Mouse (Mus musculus) lung, adult 10 weeks (tissue): ENCODE data around the gene Gm13272. TPM values are rescaled to one million over a fixed set of nuclear protein-coding genes. Genes with fewer than 3 reads are reported as not detected.

ENCODE experiments used
- polyA plus RNA-seq: library from polyadenylated mRNA; stranded (reverse); fragments of 350-450 nt; fragmentation: Illumina TruSeq; extraction: RNeasy Lipid Tissue Mini Kit (QIAGEN cat#74804); gene quantifications from one replicate; pipeline ENCODE4 v1.2.3, GENCODE M21; 2014; ENCODE audit warnings: low read depth, low replicate concordance; ENCODE audit not compliant: insufficient read depth

Gene Gm13272
- not detected for polyA plus RNA-seq

GRCm38 (mm10) chr4:88779550-88779949 lies at the start of gene Gm13272:
Gene Gm13272 (plus strand): TSS chr4:88779850.

GRCm38 (mm10) chr4:88754818-88755340 lies 24.8 kb upstream of the Gm13272 start, which contains the start of gene Gm13271:
Gene Gm13271 (plus strand): TSS chr4:88754868.

GRCm38 (mm10) chr4:88759610-88760268 lies 19.9 kb upstream of the Gm13272 start, which contains the start of gene Gm13283:
Gene Gm13283 (plus strand): TSS chr4:88760119.

GRCm38 (mm10) chr4:88773534-88773933 lies 6.1 kb upstream of the Gm13272 start, which contains the start of gene Gm13290:
Gene Gm13290 (plus strand): TSS chr4:88773834.

GRCm38 (mm10) chr4:88776622-88777021 lies 3.0 kb upstream of the Gm13272 start, which contains the start of gene Gm13289:
Gene Gm13289 (plus strand): TSS chr4:88776922.

GRCm38 (mm10) chr4:88781831-88782230 lies 2.2 kb downstream of the Gm13272 start, which contains the start of gene Ifnz:
Gene Ifnz (plus strand): TSS chr4:88782131.

GRCm38 (mm10) chr4:88785409-88785808 lies 5.8 kb downstream of the Gm13272 start, which contains the start of gene Gm13276:
Gene Gm13276 (plus strand): TSS chr4:88785709.

GRCm38 (mm10) chr4:88788402-88788801 lies 8.8 kb downstream of the Gm13272 start, which contains the start of gene Gm13277:
Gene Gm13277 (plus strand): TSS chr4:88788632.

GRCm38 (mm10) chr4:88791250-88791649 lies 11.6 kb downstream of the Gm13272 start, which contains the start of gene Gm13278:
Gene Gm13278 (plus strand): TSS chr4:88791550.

GRCm38 (mm10) chr4:88793936-88794675 lies 14.5 kb downstream of the Gm13272 start, which contains the start of gene Gm13275:
Gene Gm13275 (plus strand): TSS chr4:88794487.

GRCm38 (mm10) chr4:88797097-88797496 lies 17.4 kb downstream of the Gm13272 start, which contains the start of gene Gm13279:
Gene Gm13279 (plus strand): TSS chr4:88797397.

GRCm38 (mm10) chr4:88799365-88799764 lies 19.7 kb downstream of the Gm13272 start, which contains the start of gene Gm13285:
Gene Gm13285 (plus strand): TSS chr4:88799665.

GRCm38 (mm10) chr4:88802954-88803353 lies 23.3 kb downstream of the Gm13272 start, which contains the start of gene Gm13287:
Gene Gm13287 (plus strand): TSS chr4:88803254.

GRCm38 (mm10) chr4:88805231-88805630 lies 25.6 kb downstream of the Gm13272 start, which contains the start of gene Gm13288:
Gene Gm13288 (plus strand): TSS chr4:88805531.

GRCm38 (mm10) chr4:88815928-88816327 lies 36.3 kb downstream of the Gm13272 start, which contains the start of gene Ifna7:
Gene Ifna7 (plus strand): TSS chr4:88816228.

GRCm38 (mm10) chr4:88819659-88820058 lies 40.0 kb downstream of the Gm13272 start, which contains the start of gene Ifna11:
Gene Ifna11 (plus strand): TSS chr4:88819959.

GRCm38 (mm10) chr4:88827116-88827515 lies 47.5 kb downstream of the Gm13272 start, which contains the start of gene Ifna6:
Gene Ifna6 (plus strand): TSS chr4:88827416.

Other genes with a start within 250 kb of the Gm13272 start
- gene Ifna15, start 221.6 kb upstream of the Gm13272 start, polyA plus RNA-seq, result not detected
- gene Ifna14, start 208.1 kb upstream of the Gm13272 start, polyA plus RNA-seq, result not detected
- gene Ifna9, start 187.5 kb upstream of the Gm13272 start, polyA plus RNA-seq, result not detected
- not detected for gene Ifna12, start 176.5 kb upstream of the Gm13272 start, polyA plus RNA-seq
- not detected for gene C87499, start 145.4 kb upstream of the Gm13272 start, polyA plus RNA-seq
- gene Ifna13, start 135.4 kb upstream of the Gm13272 start, polyA plus RNA-seq, result not detected
- gene Ifna16, start 102.9 kb upstream of the Gm13272 start, polyA plus RNA-seq, result not detected
- gene Ifna2, start 95.9 kb upstream of the Gm13272 start, polyA plus RNA-seq, result not detected
- not detected for gene Ifnab, start 88.5 kb upstream of the Gm13272 start, polyA plus RNA-seq
- not detected for gene Gm26566, start 58.0 kb upstream of the Gm13272 start, polyA plus RNA-seq
- gene Klhl9, start 57.4 kb upstream of the Gm13272 start, polyA plus RNA-seq, result 30.6 TPM
- gene Gm13271, start 25.0 kb upstream of the Gm13272 start, polyA plus RNA-seq, result not detected
- gene Gm13283, start 19.7 kb upstream of the Gm13272 start, polyA plus RNA-seq, result not detected
- not detected for gene Gm13290, start 6.0 kb upstream of the Gm13272 start, polyA plus RNA-seq
- not detected for gene Gm13289, start 2.9 kb upstream of the Gm13272 start, polyA plus RNA-seq
- gene Ifnz, start 2.3 kb downstream of the Gm13272 start, polyA plus RNA-seq, result not detected
- not detected for gene Gm13276, start 5.9 kb downstream of the Gm13272 start, polyA plus RNA-seq
- gene Gm13277, start 8.8 kb downstream of the Gm13272 start, polyA plus RNA-seq, result not detected
- gene Gm13278, start 11.7 kb downstream of the Gm13272 start, polyA plus RNA-seq, result not detected
- gene Gm13275, start 14.6 kb downstream of the Gm13272 start, polyA plus RNA-seq, result not detected
- gene Gm13279, start 17.5 kb downstream of the Gm13272 start, polyA plus RNA-seq, result not detected
- gene Gm13285, start 19.8 kb downstream of the Gm13272 start, polyA plus RNA-seq, result not detected
- not detected for gene Gm13287, start 23.4 kb downstream of the Gm13272 start, polyA plus RNA-seq
- not detected for gene Gm13288, start 25.7 kb downstream of the Gm13272 start, polyA plus RNA-seq
- not detected for gene Ifna7, start 36.4 kb downstream of the Gm13272 start, polyA plus RNA-seq
- not detected for gene Ifna11, start 40.1 kb downstream of the Gm13272 start, polyA plus RNA-seq
- gene Ifna6, start 47.6 kb downstream of the Gm13272 start, polyA plus RNA-seq, result not detected
- gene Ifna5, start 55.7 kb downstream of the Gm13272 start, polyA plus RNA-seq, result not detected
- not detected for gene Ifna4, start 62.0 kb downstream of the Gm13272 start, polyA plus RNA-seq
- gene Ifna1, start 70.2 kb downstream of the Gm13272 start, polyA plus RNA-seq, result not detected
- gene Ifne, start 100.4 kb downstream of the Gm13272 start, polyA plus RNA-seq, result not detected